Mouse (Mus musculus) forebrain, embryonic 16.5 days (tissue): ENCODE measurements around the gene Prss27. TPM values are rescaled to one million over a fixed set of nuclear protein-coding genes. Genes with fewer than 3 reads are reported as not detected.

ENCODE experiments used
- ATAC-seq: fragments of 200-750 bp; cut with Nextera tagmentation; 2 replicates; pipeline ENCODE4 v1.8.0; 2017; ENCODE audit warnings: mild to moderate bottlenecking, moderate library complexity
- H3K27ac ChIP-seq: fragments of 300-500 bp; sonication (generic); 2 replicates; pipeline ENCODE4 v1.5.1; 2014; ENCODE audit warnings: low read length, control low read depth
- H3K27me3 ChIP-seq: fragments of 300-500 bp; sonication (generic); replicated peaks from 2 replicates; pipeline ENCODE4 v1.6.1; 2014; ENCODE audit warnings: low read length; ENCODE audit not compliant: control insufficient read depth, insufficient read depth
- H3K36me3 ChIP-seq: fragments of 300-500 bp; sonication (generic); 2 replicates; pipeline ENCODE4 v1.6.1; 2014; ENCODE audit not compliant: control insufficient read depth, insufficient read depth
- H3K4me1 ChIP-seq: fragments of 300-500 bp; sonication (generic); replicated peaks from 2 replicates; pipeline ENCODE4 v1.6.1; 2014; ENCODE audit warnings: low read length; ENCODE audit not compliant: control insufficient read depth, insufficient read depth
- H3K4me2 ChIP-seq: fragments of 300-500 bp; sonication (generic); 2 replicates; pipeline ENCODE4 v1.6.1; 2014; ENCODE audit warnings: mild to moderate bottlenecking, low read length, control low read depth
- H3K4me3 ChIP-seq: fragments of 300-500 bp; sonication (generic); replicated peaks from 2 replicates; pipeline ENCODE4 v1.5.1; 2014; ENCODE audit warnings: mild to moderate bottlenecking, low read length, control low read depth
- H3K9ac ChIP-seq: fragments of 300-500 bp; sonication (generic); replicated peaks from 2 replicates; pipeline ENCODE4 v1.6.1; 2014; ENCODE audit warnings: low read depth, low read length, control low read depth
- H3K9me3 ChIP-seq: fragments of 300-500 bp; sonication (generic); 2 replicates; pipeline ENCODE4 v1.6.1; 2016; ENCODE audit warnings: low read length; ENCODE audit not compliant: control insufficient read depth
- WGBS: fragments of 180-500 bp; shearing (Covaris S2); extraction: QIAGEN DNeasy Blood & Tissue Kit; methylation state at CpG from one replicate; pipeline ENCODE4 v1.1.7; 2014; 5-methylcytosine and 5-hydroxymethylcytosine counted together
- polyA plus RNA-seq: library from polyadenylated mRNA; unstranded; fragments of >200 nt; fragmentation: Nextera tagmentation; extraction: Ambion mirVana; gene quantifications from 2 replicates; pipeline ENCODE4 v1.2.1, GENCODE M21; 2015

The Prss27 gene
- polyA plus RNA-seq, 1 experiment from 2014 or later = 0.49 TPM

DNA sequence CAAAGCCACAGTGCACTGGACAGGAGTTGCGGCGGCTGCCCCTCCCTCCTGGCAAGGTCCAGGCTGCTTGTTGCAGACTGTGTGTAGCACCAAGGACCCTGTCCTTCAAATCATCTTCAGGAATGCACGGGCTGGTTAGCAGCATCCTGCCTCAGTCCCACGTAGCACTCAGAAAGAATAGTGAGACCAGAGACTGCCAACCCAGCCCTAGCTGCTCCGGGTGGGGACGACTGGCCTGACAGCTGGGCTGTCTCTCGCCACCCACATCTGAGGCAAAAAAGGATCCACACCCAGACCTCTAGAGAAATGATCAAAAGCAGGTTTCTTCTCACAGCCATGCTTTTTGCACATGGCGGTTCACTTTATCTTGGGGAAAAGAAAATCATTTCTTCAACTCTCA lies 11.1 kb downstream of the Prss27 start:
- Histone ChIP-seq H3K9me3 (no peaks in the 10 kb centered on the region), H3K9ac (no peak overlapping the region), H3K4me3 (no peak overlapping the region), H3K4me1 (no peaks in the 10 kb centered on the region), H3K36me3 (peaks cover 25% of the 10 kb centered on the region), H3K4me2 (no peak overlapping the region), H3K27me3 (no peaks in the 10 kb centered on the region), H3K27ac (no peak overlapping the region)
- ATAC-seq = no peak
- 94% methylated on average over 8 of the region's 8 CpGs for WGBS

DNA sequence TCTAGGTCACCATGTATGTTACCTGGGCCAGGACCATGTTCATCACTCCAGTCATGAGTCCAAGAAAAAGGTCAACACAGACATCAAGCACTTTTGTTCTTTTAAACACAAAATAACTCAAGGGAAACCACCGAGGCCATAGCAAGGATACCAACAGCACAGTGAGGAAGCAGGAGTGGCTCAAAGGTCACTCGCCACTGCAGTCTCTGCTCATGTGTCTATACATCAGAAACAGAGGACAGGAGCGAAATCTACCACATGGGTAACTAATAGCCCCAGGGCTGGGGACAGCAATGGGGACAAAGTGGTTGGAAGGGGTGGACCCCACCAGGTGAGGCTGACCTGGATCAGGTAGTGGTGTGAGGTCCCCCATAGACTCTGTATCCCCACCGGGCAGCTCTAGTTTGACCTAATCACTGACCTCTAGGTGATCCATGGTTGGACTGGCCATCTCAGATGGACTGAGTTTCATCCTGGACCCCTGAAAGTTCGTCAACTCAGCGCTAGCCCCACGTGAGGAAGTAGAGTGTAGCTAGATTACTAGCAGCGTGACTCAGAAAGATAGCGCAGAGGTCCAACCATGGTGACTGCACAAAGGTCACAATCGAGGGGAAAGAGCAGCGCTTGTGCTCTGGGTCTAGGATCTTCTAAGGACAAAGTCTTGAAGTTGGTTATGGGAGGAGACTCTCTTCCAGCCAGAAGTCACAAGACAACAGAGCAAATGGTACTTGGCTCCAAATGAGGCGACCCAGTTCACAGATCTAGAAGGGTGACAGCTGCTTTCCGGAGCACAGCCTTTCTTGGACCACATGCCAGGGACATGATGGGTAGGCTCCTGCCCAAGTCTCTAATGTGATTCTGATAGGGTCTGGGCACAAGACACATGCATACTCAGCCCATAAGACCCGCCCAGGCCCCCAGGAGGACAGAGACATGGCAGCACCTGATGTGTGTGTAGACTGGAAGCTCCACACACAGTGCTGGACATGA lies 19.0 kb downstream of the Prss27 start:
- no peak for ATAC-seq
- Histone ChIP-seq H3K9ac (no peak overlapping the region), H3K27ac (no peak overlapping the region), H3K4me2 (no peak overlapping the region), H3K9me3 (no peaks in the 10 kb centered on the region), H3K4me1 (no peaks in the 10 kb centered on the region), H3K4me3 (no peak overlapping the region), H3K36me3 (peaks cover 39% of the 10 kb centered on the region), H3K27me3 (no peaks in the 10 kb centered on the region)
- 96% methylated on average over 14 of the region's 14 CpGs for WGBS

DNA sequence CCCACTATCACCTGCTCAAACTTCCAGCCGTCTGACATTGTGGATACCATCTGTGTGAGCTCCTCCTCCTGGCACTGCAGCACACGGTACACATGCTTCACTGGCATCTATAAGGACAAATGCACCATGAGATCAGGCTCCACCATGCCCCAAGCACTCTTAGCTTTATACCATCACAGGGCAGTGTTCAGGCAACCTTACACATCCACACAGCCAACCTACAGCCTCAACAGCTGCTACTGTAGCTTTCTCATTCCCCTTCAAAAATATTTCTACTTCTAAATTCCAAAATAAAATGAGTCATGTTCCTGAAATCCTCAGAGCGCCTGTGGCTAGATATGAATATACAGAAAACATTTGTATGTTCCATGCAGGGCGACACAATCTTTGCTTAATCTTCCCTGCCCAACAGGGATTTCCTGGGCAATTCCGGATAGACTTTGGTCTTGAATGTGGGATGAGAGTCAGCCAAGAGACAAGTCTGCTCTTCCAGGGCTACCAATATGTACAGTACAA lies 19.8 kb downstream of the Prss27 start:
- Histone ChIP-seq H3K9ac (no peak overlapping the region), H3K4me2 (no peak overlapping the region)
- 89% methylated on average over 5 of the region's 5 CpGs for WGBS

DNA sequence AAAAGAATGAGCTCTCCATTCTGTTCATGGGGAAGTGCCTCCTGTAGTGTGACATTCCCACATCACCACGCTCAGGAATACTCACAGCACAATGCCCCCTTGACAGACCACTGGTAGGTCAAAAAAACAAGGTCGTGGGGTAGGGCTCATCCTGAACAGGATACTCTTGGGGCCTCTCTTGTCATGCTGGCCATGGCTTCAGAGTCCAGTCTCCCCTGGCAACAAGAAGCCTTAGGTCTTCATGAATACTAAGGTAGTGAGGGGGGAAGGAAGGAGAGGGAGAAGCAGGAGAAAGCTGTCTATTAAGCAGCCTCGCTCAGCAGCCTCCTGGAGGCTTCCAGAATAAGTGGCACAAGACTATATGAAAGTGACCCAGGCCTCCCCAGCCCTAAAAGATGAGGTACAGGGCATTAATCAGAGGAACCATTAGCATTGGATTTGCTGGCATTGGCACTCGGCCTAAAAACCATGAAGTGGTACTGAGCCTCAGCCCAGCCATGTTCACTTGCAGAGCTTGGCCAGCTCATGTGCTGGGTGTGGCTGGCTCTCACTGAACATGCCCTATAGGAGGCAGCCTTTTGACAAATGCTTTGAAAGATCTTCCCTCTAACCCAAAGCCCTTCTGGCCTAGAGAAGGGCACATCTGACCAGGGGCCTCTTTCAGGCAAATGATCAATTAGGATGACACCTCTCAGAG lies 24.7 kb downstream of the Prss27 start:
- no peak overlapping the region for H3K4me2 ChIP-seq
- no peak overlapping the region for H3K27ac ChIP-seq
- no peaks in the 10 kb centered on the region for H3K27me3 ChIP-seq
- H3K4me1 ChIP-seq = no peaks in the 10 kb centered on the region
- H3K4me3 ChIP-seq = no peak overlapping the region
- WGBS = 89% methylated on average over 4 of the region's 4 CpGs
- ATAC-seq = no peak
- peaks cover 10% of the 10 kb centered on the region; the same call in 1 of the 2 replicates for H3K36me3 ChIP-seq
- no peak overlapping the region for H3K9ac ChIP-seq
- no peaks in the 10 kb centered on the region for H3K9me3 ChIP-seq

More for the DNA sequence above, 19.8 kb downstream of the Prss27 start:
- Histone ChIP-seq H3K36me3 (peaks cover 39% of the 10 kb centered on the region), H3K27me3 (no peaks in the 10 kb centered on the region), H3K4me3 (no peak overlapping the region), H3K4me1 (no peaks in the 10 kb centered on the region), H3K9me3 (no peaks in the 10 kb centered on the region), H3K27ac (no peak overlapping the region)
- ATAC-seq = no peak

DNA sequence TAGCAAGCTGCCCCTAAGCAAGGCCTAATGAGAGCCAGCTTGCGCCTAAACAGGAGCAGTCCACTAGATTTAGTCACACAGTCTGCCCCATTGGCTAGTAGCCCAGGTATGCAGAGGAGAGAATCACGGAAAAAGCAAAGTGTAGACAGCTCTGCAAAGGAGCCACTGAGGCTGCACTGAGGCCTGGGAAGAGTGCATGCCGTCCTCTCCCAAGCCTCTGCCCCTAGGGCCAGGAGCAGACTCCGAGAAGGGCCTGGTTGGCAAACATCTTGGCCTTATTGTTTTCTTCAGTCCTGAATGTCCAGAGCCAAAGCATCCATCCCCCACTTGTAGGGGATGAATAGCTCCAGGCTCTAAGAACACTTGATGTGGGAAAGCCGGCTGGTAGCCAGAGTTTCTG lies 30.3 kb downstream of the Prss27 start:
- Histone ChIP-seq H3K36me3 (no peaks in the 10 kb centered on the region), H3K4me2 (no peak overlapping the region), H3K9ac (no peak overlapping the region), H3K27ac (no peak overlapping the region), H3K4me1 (peaks cover 16% of the 10 kb centered on the region), H3K4me3 (no peak overlapping the region), H3K9me3 (no peaks in the 10 kb centered on the region), H3K27me3 (no peaks in the 10 kb centered on the region)
- 72% methylated on average over 5 of the region's 5 CpGs for WGBS
- ATAC-seq = no peak

DNA sequence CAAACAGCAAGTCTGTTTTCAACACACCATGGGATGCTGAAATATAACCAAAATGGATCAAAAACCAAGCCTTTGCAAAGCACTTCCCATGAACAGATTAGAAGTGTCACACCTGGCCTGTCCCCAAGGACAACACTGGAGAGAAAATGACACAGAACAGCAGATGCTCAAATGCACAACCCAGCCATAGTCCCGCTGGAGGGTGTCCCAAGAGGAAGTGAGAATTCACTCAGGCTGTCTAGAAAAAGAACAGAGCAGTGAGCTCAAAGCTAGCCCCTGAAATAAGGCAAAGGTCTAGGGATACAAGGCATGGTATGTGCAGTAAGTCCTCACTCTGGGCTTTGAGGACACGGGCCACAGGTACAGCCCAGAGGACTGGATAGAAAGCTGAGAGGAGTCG lies 31.6 kb downstream of the Prss27 start:
- no peaks in the 10 kb centered on the region for H3K36me3 ChIP-seq
- WGBS = 84% methylated on average over 3 of the region's 3 CpGs
- H3K4me1 ChIP-seq = peaks cover 16% of the 10 kb centered on the region
- no peak for ATAC-seq
- no peak overlapping the region for H3K4me2 ChIP-seq
- H3K9ac ChIP-seq = no peak overlapping the region
- H3K27ac ChIP-seq = no peak overlapping the region
- no peaks in the 10 kb centered on the region for H3K9me3 ChIP-seq
- H3K4me3 ChIP-seq = no peak overlapping the region
- no peaks in the 10 kb centered on the region for H3K27me3 ChIP-seq

DNA sequence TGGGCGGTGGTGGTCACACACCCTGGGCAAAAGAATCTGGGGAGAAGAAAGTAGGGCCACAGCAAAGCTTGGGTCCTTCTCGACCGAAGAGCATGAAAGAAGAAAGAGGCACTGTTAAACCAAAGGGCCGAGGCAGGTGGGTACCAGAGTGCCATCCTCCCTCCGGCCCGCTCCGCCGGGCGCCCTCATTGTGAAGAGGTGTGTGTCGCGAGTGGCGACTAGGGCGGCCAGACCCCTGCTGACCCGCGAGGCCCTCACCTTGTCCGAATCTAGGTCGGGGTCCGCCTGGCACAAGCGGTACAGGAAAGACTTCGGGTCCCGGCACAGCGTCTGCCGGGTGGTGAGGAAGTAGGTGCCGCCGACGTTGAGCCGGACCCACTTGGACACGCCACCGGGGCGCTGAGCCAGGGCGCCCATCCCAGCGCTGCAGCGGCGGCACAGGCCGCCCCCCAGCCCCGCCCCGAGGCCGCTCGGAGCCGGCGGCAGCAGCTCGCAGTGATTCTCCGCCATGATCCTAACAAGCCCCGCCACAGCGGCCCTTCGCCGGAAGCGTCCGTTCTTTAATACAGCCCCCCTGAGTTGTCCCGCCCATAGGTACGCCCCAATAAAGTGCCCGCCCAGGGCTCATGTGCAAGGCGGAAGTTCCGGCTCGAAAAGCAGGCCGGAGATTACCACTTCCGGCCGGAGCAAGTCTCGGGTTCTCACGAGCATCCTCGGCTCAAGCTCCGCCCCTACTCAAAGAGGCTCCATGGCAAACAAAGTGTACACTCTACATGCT lies 35.2 kb downstream of the Prss27 start, which contains the start of gene Kctd5:
Kctd5 (minus strand) TSS at position 567 of the 778 bp plus-strand sequence.
- H3K36me3 ChIP-seq = peaks cover 7% of the 10 kb centered on the region
- H3K27ac ChIP-seq = peak within 1 kb of the TSS; percentile 76
- H3K4me1 ChIP-seq = peaks cover 16% of the 10 kb centered on the region
- H3K27me3 ChIP-seq = no peaks in the 10 kb centered on the region
- under 1% methylated on average over 62 of the region's 62 CpGs for whole genome bisulfite sequencing
- ATAC-seq = peak; percentile 98
- H3K9me3 ChIP-seq = no peaks in the 10 kb centered on the region
- peak within 1 kb of the TSS; percentile 71 for H3K4me2 ChIP-seq
- H3K4me3 ChIP-seq = peak within 1 kb of the TSS; percentile 84
- peak within 1 kb of the TSS; percentile 96 for H3K9ac ChIP-seq

DNA sequence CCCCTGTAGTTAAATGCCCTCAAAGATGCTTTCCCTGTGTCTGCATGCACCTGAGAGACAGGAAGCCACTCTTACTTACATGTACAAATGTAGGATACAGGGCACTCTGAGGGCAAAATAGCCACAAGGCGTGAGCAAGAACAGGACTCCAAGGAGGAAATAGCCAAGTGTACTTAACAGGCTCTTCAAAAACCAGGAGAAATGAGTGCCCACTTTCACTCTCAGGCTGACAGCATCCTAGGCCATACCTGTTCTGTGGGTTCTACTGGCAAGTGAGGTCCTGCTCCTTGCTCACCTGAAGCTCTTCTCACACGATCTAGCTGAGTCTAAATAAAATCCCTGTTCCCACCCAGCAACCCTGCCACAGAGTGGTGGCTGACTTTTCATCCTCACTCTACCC lies 39.2 kb downstream of the Prss27 start:
- H3K36me3 ChIP-seq = peaks cover 10% of the 10 kb centered on the region
- peaks cover 4% of the 10 kb centered on the region for H3K4me1 ChIP-seq
- no peaks in the 10 kb centered on the region for H3K27me3 ChIP-seq
- H3K27ac ChIP-seq = no peak overlapping the region
- H3K4me2 ChIP-seq = no peak overlapping the region
- H3K4me3 ChIP-seq = no peak overlapping the region
- WGBS = 86% methylated on average over 2 of the region's 2 CpGs
- no peak for ATAC-seq
- no peaks in the 10 kb centered on the region for H3K9me3 ChIP-seq
- H3K9ac ChIP-seq = no peak overlapping the region
